ENCODE assay signal across 8 mouse cellular contexts in genomic region chrX:140541711-140542473, GRCm38 (mm10). TPM values are rescaled to one million over a fixed set of nuclear protein-coding genes. Genes with fewer than 3 reads are reported as not detected.
DNase-seq lines count a peak whose midpoint lies in the region; ATAC-seq and TF ChIP-seq lines count a peak whose summit lies in the region.

No protein-coding gene starts in this region.

- intact Hi-C loops in gastrocnemius, postnatal 36 days (cut with DNase I), result loop anchor here (2.0 to 5.0 kb wide), 2 partner anchors 21 to 35 kb away; no protein-coding TSS in a partner anchor

- no peaks in the 10 kb centered on the region for H3K9me3 ChIP-seq in forebrain, embryonic 15.5 days
- H3K9me3 ChIP-seq in intestine, embryonic 16.5 days (ENCODE audit: control insufficient read depth, low read length), result no peaks in the 10 kb centered on the region
- no peaks in the 10 kb centered on the region for H3K9me3 ChIP-seq in liver, embryonic 15.5 days (replicated peaks)
- H3K9me3 ChIP-seq in neural tube, embryonic 14.5 days (ENCODE audit: control insufficient read depth, low read length), result no peaks in the 10 kb centered on the region

- ATAC-seq in forebrain, embryonic 15.5 days (replicated peaks), result peak; percentile 65
- ATAC-seq in intestine, embryonic 16.5 days, result peak; percentile 47
- peak; percentile 26; the same call in 1 of the 2 replicates for ATAC-seq in liver, embryonic 15.5 days (ENCODE audit: insufficient read depth)
- ATAC-seq in neural tube, embryonic 14.5 days (ENCODE audit: low read depth), result peak; percentile 63

- no peaks in the 10 kb centered on the region for H3K36me3 ChIP-seq in forebrain, embryonic 15.5 days
- H3K36me3 ChIP-seq in intestine, embryonic 16.5 days (ENCODE audit: control insufficient read depth, insufficient read depth, low read length), result no peaks in the 10 kb centered on the region
- no peaks in the 10 kb centered on the region for H3K36me3 ChIP-seq in liver, embryonic 15.5 days (replicated peaks)
- no peaks in the 10 kb centered on the region for H3K36me3 ChIP-seq in neural tube, embryonic 14.5 days (ENCODE audit: control insufficient read depth, insufficient read depth, low read length)

- peak overlapping the region; percentile 57 for H3K9ac ChIP-seq in forebrain, embryonic 15.5 days (replicated peaks)
- peak overlapping the region; percentile 75 for H3K9ac ChIP-seq in intestine, embryonic 16.5 days (ENCODE audit: low read depth, low read length)
- peak overlapping the region; percentile 54 for H3K9ac ChIP-seq in liver, embryonic 15.5 days
- H3K9ac ChIP-seq in neural tube, embryonic 14.5 days (replicated peaks; ENCODE audit: low read depth, low read length), result peak overlapping the region; percentile 62

- peak; percentile 42 for DNase-seq in lung, adult 2 months
- DNase-seq in lung, postnatal 25 days (ENCODE audit: low spot score), result no peak
- peak; percentile 65 to 73 for DNase-seq in cerebellum, adult 2 months
- DNase-seq in gastrocnemius, postnatal 36 days, result no peak

- H3K4me1 ChIP-seq in lung, adult 2 months (ENCODE audit: control insufficient read depth, insufficient read depth, low read length), result peaks cover 15% of the 10 kb centered on the region
- H3K4me1 ChIP-seq in cerebellum, adult 2 months (ENCODE audit: control insufficient read depth, insufficient read depth, low read length), result 0 out of 2 replicates have a peak, but pooled peaks cover 6% of the 10 kb centered on the region
- H3K4me1 ChIP-seq in forebrain, embryonic 15.5 days, result peaks cover 7% of the 10 kb centered on the region; the same call in 1 of the 2 replicates
- peaks cover 3% of the 10 kb centered on the region; the same call in 1 of the 2 replicates for H3K4me1 ChIP-seq in intestine, embryonic 16.5 days (ENCODE audit: control insufficient read depth, insufficient read depth, low read length)
- peaks cover 36% of the 10 kb centered on the region for H3K4me1 ChIP-seq in liver, embryonic 15.5 days (replicated peaks)
- 0 out of 2 replicates have a peak, but pooled peaks cover 2% of the 10 kb centered on the region for H3K4me1 ChIP-seq in neural tube, embryonic 14.5 days (ENCODE audit: control insufficient read depth, insufficient read depth, low read length)

- peak overlapping the region; percentile 62 for H3K4me2 ChIP-seq in forebrain, embryonic 15.5 days (replicated peaks)
- H3K4me2 ChIP-seq in intestine, embryonic 16.5 days (ENCODE audit: low read depth, low read length), result peak overlapping the region; percentile 59
- H3K4me2 ChIP-seq in liver, embryonic 15.5 days, result peak overlapping the region; percentile 81
- peak overlapping the region; percentile 56 for H3K4me2 ChIP-seq in neural tube, embryonic 14.5 days (ENCODE audit: low read depth, low read length)

- H3K4me3 ChIP-seq in lung, adult 2 months (replicated peaks; ENCODE audit: extremely low read depth, low read depth, low read length), result peak overlapping the region; percentile 94
- peak overlapping the region; percentile 62 for H3K4me3 ChIP-seq in cerebellum, adult 2 months (replicated peaks; ENCODE audit: insufficient read depth, low read depth, low read length)
- peak overlapping the region; percentile 48 for H3K4me3 ChIP-seq in forebrain, embryonic 15.5 days
- peak overlapping the region; percentile 56 for H3K4me3 ChIP-seq in intestine, embryonic 16.5 days (ENCODE audit: low read length)
- peak overlapping the region; percentile 59 for H3K4me3 ChIP-seq in liver, embryonic 15.5 days (replicated peaks)
- peak overlapping the region; percentile 41 for H3K4me3 ChIP-seq in neural tube, embryonic 14.5 days (ENCODE audit: low read depth, low read length)

- H3K27ac ChIP-seq in cerebellum, adult 2 months (ENCODE audit: insufficient read depth, low read length), result peak overlapping the region; percentile 66
- H3K27ac ChIP-seq in forebrain, embryonic 15.5 days (replicated peaks), result peak overlapping the region; percentile 77
- H3K27ac ChIP-seq in intestine, embryonic 16.5 days (ENCODE audit: low read length), result peak overlapping the region; percentile 84
- peak overlapping the region; percentile 65; the same call in 1 of the 2 replicates for H3K27ac ChIP-seq in liver, embryonic 15.5 days (replicated peaks)
- peak overlapping the region; percentile 72 for H3K27ac ChIP-seq in neural tube, embryonic 14.5 days (ENCODE audit: low read depth, low read length)

- no peaks in the 10 kb centered on the region for H3K27me3 ChIP-seq in cerebellum, adult 2 months (ENCODE audit: control insufficient read depth, insufficient read depth, low read length)
- peaks cover 6% of the 10 kb centered on the region; the same call in 1 of the 2 replicates for H3K27me3 ChIP-seq in forebrain, embryonic 15.5 days
- H3K27me3 ChIP-seq in intestine, embryonic 16.5 days (replicated peaks; ENCODE audit: control insufficient read depth, insufficient read depth, low read length), result no peaks in the 10 kb centered on the region
- H3K27me3 ChIP-seq in liver, embryonic 15.5 days, result peaks cover under 1% of the 10 kb centered on the region; the same call in 1 of the 2 replicates
- peaks cover 4% of the 10 kb centered on the region; the same call in 1 of the 2 replicates for H3K27me3 ChIP-seq in neural tube, embryonic 14.5 days (ENCODE audit: control insufficient read depth, insufficient read depth, low read length)

- no peak for TF ChIP-seq CTCF in lung, adult 2 months (IDR thresholded peaks at IDR 0.05; ENCODE audit: insufficient read depth, low read length)
- no peak for TF ChIP-seq CTCF in cerebellum, adult 2 months (IDR thresholded peaks at IDR 0.05; ENCODE audit: borderline replicate concordance, insufficient read depth, low read depth, low read length)

- TF ChIP-seq POLR2A in lung, adult 2 months (IDR thresholded peaks at IDR 0.05; ENCODE audit: borderline replicate concordance, extremely low read depth, low read depth, low read length), result peak; percentile 32
- no peak for TF ChIP-seq POLR2A in cerebellum, adult 2 months (IDR thresholded peaks at IDR 0.05; ENCODE audit: borderline replicate concordance, insufficient read depth, low read length)

- 28% methylated on average over 10 of the region's 10 CpGs for WGBS in lung, adult 2 months
- WGBS in cerebellum, adult 2 months, result 7% methylated on average over 10 of the region's 10 CpGs
- 17% methylated on average over 10 of the region's 10 CpGs for WGBS in forebrain, embryonic 15.5 days
- 24% methylated on average over 10 of the region's 10 CpGs for WGBS in intestine, embryonic 16.5 days
- WGBS in liver, embryonic 15.5 days (ENCODE audit: insufficient replicate concordance), result 23% methylated on average over 10 of the region's 10 CpGs
- 25% methylated on average over 10 of the region's 10 CpGs for WGBS in neural tube, embryonic 14.5 days

RNA-seq across cellular contexts. Expression of gene Tsc22d3, which starts 58.6 kb away (rescaled TPM):
- polyA plus RNA-seq in lung, adult 2 months (2012; rRNA removed), result 128 and 308 TPM in 2 replicates
- polyA plus RNA-seq in cerebellum, adult 2 months (2012; rRNA removed), result 155 and 168 TPM in 2 replicates
- polyA plus RNA-seq in forebrain, embryonic 15.5 days (2015; fragmentation: Nextera tagmentation; extraction: Ambion mirVana), result 94.7 and 95.8 TPM in 2 replicates
- 71.2 and 75.0 TPM in 2 replicates for polyA plus RNA-seq in intestine, embryonic 16.5 days (2015; fragmentation: Nextera tagmentation; extraction: Ambion mirVana)
- 18.1 and 19.9 TPM in 2 replicates for polyA plus RNA-seq in liver, embryonic 15.5 days (2015; fragmentation: Nextera tagmentation; extraction: Ambion mirVana)
- 124 and 132 TPM in 2 replicates for polyA plus RNA-seq in neural tube, embryonic 14.5 days (2014; fragmentation: Nextera tagmentation; extraction: Ambion mirVana)
- total RNA-seq in gastrocnemius, postnatal 36 days (2021), result 100 to 1,000 TPM; 258 to 294 TPM

Comparison
In these comparisons a context has a peak if more than half of its experiments do, and no peak if none do; other contexts are left out.
1. DNase-seq: peak in lung, adult 2 months (single experiment) and cerebellum, adult 2 months (2 of 2); none in lung, postnatal 25 days (single experiment) and gastrocnemius, postnatal 36 days (0 of 2).
2. H3K4me3 ChIP-seq: peak in every context shown above with its lines; median percentile 94 in lung, adult 2 months; 62 in cerebellum, adult 2 months; 59 in liver, embryonic 15.5 days; 56 in intestine, embryonic 16.5 days; 48 in forebrain, embryonic 15.5 days; 41 in neural tube, embryonic 14.5 days.
3. Peak in every context shown above with its lines, with median percentiles within 50 percentile points of each other: H3K27ac ChIP-seq, ATAC-seq, H3K4me2 ChIP-seq and H3K9ac ChIP-seq.